19 mouse cellular contexts compared by ENCODE assay signal in genomic region chr12:80631790-80632189, GRCm38 (mm10). TPM values are rescaled to one million over a fixed set of nuclear protein-coding genes. Genes with fewer than 3 reads are reported as not detected.
A peak's percentile ranks its signal among the peaks of the same experiment; 100 is the strongest.
DNase-seq lines count a peak whose midpoint lies in the region; ATAC-seq and TF ChIP-seq lines count a peak whose summit lies in the region.
"Had no signal": no experiment of that assay in that cellular context is flagged by ENCODE, and none has a peak within 500 bp of the region (broad histone marks: within the 10 kb centered on the region; RNA-seq: fewer than 3 reads in every experiment).

No protein-coding gene starts in this region.

- H3K9me3 ChIP-seq in CH12.LX (replicated peaks; ENCODE audit: low read length) = no peaks in the 10 kb centered on the region
- H3K9me3 ChIP-seq in intestine, embryonic 15.5 days = no peaks in the 10 kb centered on the region
- H3K9me3 ChIP-seq: G1E had no signal

- no peak for ATAC-seq in intestine, embryonic 15.5 days
- ATAC-seq: activated CD4-positive, CD25-positive, alpha-beta regulatory T cell, adult 4 months; CD4-positive, CD25-positive, alpha-beta regulatory T cell, adult 4 months; Patski had no signal

- H3K4me1 ChIP-seq in CH12.LX (ENCODE audit: control insufficient read depth in 1 of 2, insufficient read depth in 2 of 2) = no peaks in the 10 kb centered on the region
- no peaks in the 10 kb centered on the region for H3K4me1 ChIP-seq in intestine, embryonic 15.5 days (replicated peaks)

- H3K9ac ChIP-seq in CH12.LX (ENCODE audit: insufficient read depth, low read depth) = no peak overlapping the region
- H3K9ac ChIP-seq in intestine, embryonic 15.5 days = no peak overlapping the region

- in situ Hi-C loops in CH12.LX (cut with MboI; ENCODE audit: low pct_ligation_motif_present, low pct_unique_long_range_greater_than_20kb, low sequenced_read_pairs) = no loop called here

- peak; percentile 55 for DNase-seq in heart, adult 11 months
- no peak for DNase-seq in heart, postnatal 36 days
- DNase-seq in CH12.LX (ENCODE audit: extremely low read depth) = peak; percentile 14
- DNase-seq: adrenal gland, adult 2 months; adrenal gland, adult 8-10 months; adrenal gland, postnatal 10 days; adrenal gland, postnatal 14 days; adrenal gland, postnatal 25 days; adrenal gland, postnatal 36 days; B cell, adult 2 months; cerebellum, adult 11 months; cerebellum, adult 11-12 months; cerebellum, adult 18-20 months; cerebellum, adult 2 months had no signal

- TF ChIP-seq POLR2A in CH12.LX (IDR thresholded peaks at IDR 0.05; ENCODE audit: low read depth, low read length) = peak; percentile 19; the same call in 1 of the 2 replicates

- TF ChIP-seq RAD21 in CH12.LX (IDR thresholded peaks at IDR 0.05; ENCODE audit: low read depth, low read length) = no peak

- WGBS in intestine, embryonic 15.5 days = 86% methylated on average over 5 of the region's 5 CpGs

- dilution Hi-C loops in CH12.LX (cut with MboI; ENCODE audit: extremely low pct_ligation_motif_present, extremely low pct_unique_long_range_greater_than_20kb, low sequenced_read_pairs) = no loop called here

- H3K27me3 ChIP-seq in CH12.LX (replicated peaks) = no peaks in the 10 kb centered on the region
- H3K27me3 ChIP-seq in intestine, embryonic 15.5 days (replicated peaks) = no peaks in the 10 kb centered on the region
- H3K27me3 ChIP-seq: Patski had no signal

- no peak for TF ChIP-seq CTCF in CH12.LX (conservative IDR thresholded peaks at IDR 0.05 in 1 of 2, IDR thresholded peaks at IDR 0.05 in 1 of 2; ENCODE audit: low read depth in 2 of 2, low read length in 2 of 2)

- H3K79me2 ChIP-seq in CH12.LX (replicated peaks; ENCODE audit: control insufficient read depth, extremely low read depth, insufficient read depth, poor library complexity, severe bottlenecking) = no peaks in the 10 kb centered on the region

- peaks cover 34 to 75% of the 10 kb centered on the region in 2 experiments for H3K36me3 ChIP-seq in CH12.LX (replicated peaks in 1 of 2; ENCODE audit: control insufficient read depth in 1 of 2, insufficient read depth in 1 of 2, low read length in 1 of 2)
- peaks cover 17% of the 10 kb centered on the region for H3K36me3 ChIP-seq in intestine, embryonic 15.5 days

- intact Hi-C loops in heart, postnatal 36 days (cut with DNase I) = no loop called here

- H3K4me3 ChIP-seq in CH12.LX (replicated peaks in 1 of 3; ENCODE audit: low read depth in 2 of 3, low read length in 2 of 3, poor library complexity in 1 of 3) = no peak overlapping the region
- no peak overlapping the region for H3K4me3 ChIP-seq in intestine, embryonic 15.5 days (replicated peaks)

- no peak overlapping the region for H3K27ac ChIP-seq in CH12.LX (ENCODE audit: insufficient read depth, low read depth)
- H3K27ac ChIP-seq in intestine, embryonic 15.5 days = no peak overlapping the region

- H3K4me2 ChIP-seq in CH12.LX (ENCODE audit: insufficient read depth, low read depth, poor library complexity, severe bottlenecking) = no peak overlapping the region
- H3K4me2 ChIP-seq in intestine, embryonic 15.5 days (replicated peaks) = no peak overlapping the region

- TF ChIP-seq EP300 in CH12.LX (IDR thresholded peaks at IDR 0.05; ENCODE audit: low read length) = no peak

TF ChIP-seq in CH12.LX, 34 proteins besides CTCF, POLR2A, EP300 and RAD21:
- TF ChIP-seq POLR2AphosphoS2 (IDR thresholded peaks at IDR 0.05; ENCODE audit: low read depth, low read length) = peak; percentile 61; the same call in 1 of the 2 replicates
- TF ChIP-seq BHLHE40 (IDR thresholded peaks at IDR 0.05; ENCODE audit: low read depth, low read length) = no peak
- no peak for TF ChIP-seq RCOR1 (conservative IDR thresholded peaks at IDR 0.05; ENCODE audit: low read depth, low read length)
TF ChIP-seq in CH12.LX: peak in this region for 1.

RNA-seq across cellular contexts. Expression of gene Slc39a9, which starts 11.9 kb away (rescaled TPM):
- 10 to 100 TPM; 13.7 to 17.3 TPM for total RNA-seq in heart, postnatal 36 days (2021)
- total RNA-seq in CH12.LX (2012; rRNA removed) (8.0 and 8.7 TPM in 2 replicates), CH12.LX (2014; rRNA removed) (7.8 and 9.1 TPM in 2 replicates)
- polyA plus RNA-seq in CH12.LX (2012; ENCODE audit: insufficient read length, low read depth) = 17.1 and 22.5 TPM in 2 replicates
- 26.4 and 27.1 TPM in 2 replicates for polyA plus RNA-seq in intestine, embryonic 15.5 days (2015; fragmentation: Nextera tagmentation; extraction: Ambion mirVana)

RNA-seq across cellular contexts. Expression of gene Erh, which starts 12.4 kb away (rescaled TPM):
- total RNA-seq in heart, postnatal 36 days (2021) = 10 to 100 TPM; 21.0 to 26.8 TPM
- total RNA-seq in CH12.LX (2012; rRNA removed) (227 and 298 TPM in 2 replicates), CH12.LX (2014; rRNA removed) (306 and 315 TPM in 2 replicates)
- polyA plus RNA-seq in CH12.LX (2012; ENCODE audit: insufficient read length, low read depth) = 229 and 306 TPM in 2 replicates
- 243 and 269 TPM in 2 replicates for polyA plus RNA-seq in intestine, embryonic 15.5 days (2015; fragmentation: Nextera tagmentation; extraction: Ambion mirVana)

Comparison
In these comparisons a context has a peak if more than half of its experiments do, and no peak if none do; other contexts are left out.
1. DNase-seq: peak in heart, adult 11 months (single experiment) and CH12.LX (single experiment); none in heart, postnatal 36 days (0 of 2).
2. RNA of gene Erh, which starts 12.4 kb away (total RNA-seq): 227 to 315 TPM in CH12.LX; 21.0 to 26.8 TPM in heart, postnatal 36 days; every median in the first group is over 4 times any median in the second.